Mouse (Mus musculus): Measurements from ENCODE around the gene V1ra8. TPM values are rescaled to one million over a fixed set of nuclear protein-coding genes. Genes with fewer than 3 reads are reported as not detected.
"Not testable (repeated sequence)": the region's sequence is repeated elsewhere in the genome, so short reads cannot be mapped to it uniquely, and the experiment has no call there.

The V1ra8 gene
- total RNA-seq (2014; fragmentation: Nextera tagmentation) (not detected in 2 replicates), total RNA-seq (2017) (not detected in 2 replicates)

GRCm38 (mm10) chr6:90202493-90202892, at the start of gene V1ra8:
Gene V1ra8, plus strand, starts transcription at chr6:90202793.
- not testable (repeated sequence) for ATAC-seq (replicated peaks; ENCODE audit: poor library complexity, severe bottlenecking)

- no peak for ATAC-seq (replicated peaks; ENCODE audit: poor library complexity, severe bottlenecking)
These were observed 42.5 kb upstream of the V1ra8 start for GRCm38 (mm10) chr6:90160139-90160538.

GRCm38 (mm10) chr6:90174508-90174907, 28.1 kb upstream of the V1ra8 start, which contains the start of gene Vmn1r52:
Gene Vmn1r52, plus strand, starts transcription at chr6:90174808.
- no peak for ATAC-seq (replicated peaks; ENCODE audit: poor library complexity, severe bottlenecking)

GRCm38 (mm10) chr6:90224338-90224737, 21.7 kb downstream of the V1ra8 start, which contains the start of gene Vmn1r53:
Gene Vmn1r53, minus strand, starts transcription at chr6:90224438.
- ATAC-seq (replicated peaks; ENCODE audit: poor library complexity, severe bottlenecking), result no peak

- ATAC-seq (replicated peaks; ENCODE audit: poor library complexity, severe bottlenecking), result not testable (repeated sequence)
These were observed 29.5 kb downstream of the V1ra8 start for GRCm38 (mm10) chr6:90232114-90232513.

- ATAC-seq (replicated peaks; ENCODE audit: poor library complexity, severe bottlenecking), result no peak
These were observed 30.1 kb downstream of the V1ra8 start for GRCm38 (mm10) chr6:90232681-90233080.

GRCm38 (mm10) chr6:90244019-90244418, 41.4 kb downstream of the V1ra8 start:
- no peak for ATAC-seq (replicated peaks; ENCODE audit: poor library complexity, severe bottlenecking)

GRCm38 (mm10) chr6:90246000-90246399, 43.4 kb downstream of the V1ra8 start, which contains the start of gene Vmn1r54:
Gene Vmn1r54, plus strand, starts transcription at chr6:90246300.
- ATAC-seq (replicated peaks; ENCODE audit: poor library complexity, severe bottlenecking), result no peak

Other genes starting within 250 kb of the V1ra8 start
- gene Vmn1r46, start 233.5 kb upstream of the V1ra8 start, total RNA-seq (2014; fragmentation: Nextera tagmentation), result not detected in 2 replicates
- gene Vmn1r46, start 233.5 kb upstream of the V1ra8 start, total RNA-seq (2017), result not detected in 2 replicates
- gene Vmn1r47, start 186.6 kb upstream of the V1ra8 start, total RNA-seq (2014; fragmentation: Nextera tagmentation), result not detected in 2 replicates
- gene Vmn1r47, start 186.6 kb upstream of the V1ra8 start, total RNA-seq (2017), result not detected in 2 replicates
- gene Vmn1r48, start 166.0 kb upstream of the V1ra8 start, total RNA-seq (2014; fragmentation: Nextera tagmentation), result not detected in 2 replicates
- not detected in 2 replicates for gene Vmn1r48, start 166.0 kb upstream of the V1ra8 start, total RNA-seq (2017)
- gene Vmn1r49, start 124.3 kb upstream of the V1ra8 start, total RNA-seq (2014; fragmentation: Nextera tagmentation), result not detected in 2 replicates
- gene Vmn1r49, start 124.3 kb upstream of the V1ra8 start, total RNA-seq (2017), result not detected in 2 replicates
- gene Vmn1r50, start 101.4 kb upstream of the V1ra8 start, total RNA-seq (2014; fragmentation: Nextera tagmentation), result not detected in 2 replicates
- not detected in 2 replicates for gene Vmn1r50, start 101.4 kb upstream of the V1ra8 start, total RNA-seq (2017)
- gene Vmn1r51, start 80.2 kb upstream of the V1ra8 start, total RNA-seq (2014; fragmentation: Nextera tagmentation), result not detected in 2 replicates
- gene Vmn1r51, start 80.2 kb upstream of the V1ra8 start, total RNA-seq (2017), result not detected in 2 replicates
- gene Vmn1r52, start 28.0 kb upstream of the V1ra8 start, total RNA-seq (2014; fragmentation: Nextera tagmentation), result not detected in 2 replicates
- gene Vmn1r52, start 28.0 kb upstream of the V1ra8 start, total RNA-seq (2017), result not detected in 2 replicates
- gene Vmn1r53, start 21.6 kb downstream of the V1ra8 start, total RNA-seq (2014; fragmentation: Nextera tagmentation), result not detected in 2 replicates
- gene Vmn1r53, start 21.6 kb downstream of the V1ra8 start, total RNA-seq (2017), result not detected in 2 replicates
- gene Vmn1r54, start 43.5 kb downstream of the V1ra8 start, total RNA-seq (2014; fragmentation: Nextera tagmentation), result not detected in 2 replicates
- not detected in 2 replicates for gene Vmn1r54, start 43.5 kb downstream of the V1ra8 start, total RNA-seq (2017)
- gene BC048671, start 98.4 kb downstream of the V1ra8 start, total RNA-seq (2014; fragmentation: Nextera tagmentation), result not detected in 2 replicates
- not detected in 2 replicates for gene BC048671, start 98.4 kb downstream of the V1ra8 start, total RNA-seq (2017)
- 11.5 and 16.0 TPM in 2 replicates for gene Chst13, start 122.4 kb downstream of the V1ra8 start, total RNA-seq (2014; fragmentation: Nextera tagmentation)
- gene Chst13, start 122.4 kb downstream of the V1ra8 start, total RNA-seq (2017), result 15.9 and 19.9 TPM in 2 replicates
- gene Uroc1, start 130.5 kb downstream of the V1ra8 start, total RNA-seq (2014; fragmentation: Nextera tagmentation), result not detected in 2 replicates
- gene Uroc1, start 130.5 kb downstream of the V1ra8 start, total RNA-seq (2017), result not detected in 2 replicates
- 13.3 and 14.0 TPM in 2 replicates for gene Zxdc, start 166.7 kb downstream of the V1ra8 start, total RNA-seq (2014; fragmentation: Nextera tagmentation)
- gene Zxdc, start 166.7 kb downstream of the V1ra8 start, total RNA-seq (2017), result 11.5 and 12.6 TPM in 2 replicates
- not detected in 2 replicates for gene Cfap100, start 226.0 kb downstream of the V1ra8 start, total RNA-seq (2014; fragmentation: Nextera tagmentation)
- gene Cfap100, start 226.0 kb downstream of the V1ra8 start, total RNA-seq (2017), result not detected in 2 replicates

Data from granulocyte monocyte progenitor cell, adult 5-6 weeks (primary cell).